Mouse (Mus musculus) adrenal gland, postnatal 4 days (tissue): ENCODE data around the gene Hoxc9. TPM values are rescaled to one million over a fixed set of nuclear protein-coding genes. Genes with fewer than 3 reads are reported as not detected.
A peak's percentile ranks its signal among the peaks of the same experiment; 100 is the strongest.

ENCODE experiments used
- DNase-seq, 2 experiments: peaks; one replicate each; pipeline ENCODE4 v3.0.0; 2021 to 2022; ENCODE audit warnings: low spot score in 2 of 2, mixed read lengths in 2 of 2
- total RNA-seq, 2 experiments: library from RNA; stranded (reverse); gene quantifications; 2 replicates each; pipeline ENCODE4 v1.2.3; 2021

Gene Hoxc9
- total RNA-seq, 2 experiments from 2014 or later: 3.0 to 4.8 TPM

DNA sequence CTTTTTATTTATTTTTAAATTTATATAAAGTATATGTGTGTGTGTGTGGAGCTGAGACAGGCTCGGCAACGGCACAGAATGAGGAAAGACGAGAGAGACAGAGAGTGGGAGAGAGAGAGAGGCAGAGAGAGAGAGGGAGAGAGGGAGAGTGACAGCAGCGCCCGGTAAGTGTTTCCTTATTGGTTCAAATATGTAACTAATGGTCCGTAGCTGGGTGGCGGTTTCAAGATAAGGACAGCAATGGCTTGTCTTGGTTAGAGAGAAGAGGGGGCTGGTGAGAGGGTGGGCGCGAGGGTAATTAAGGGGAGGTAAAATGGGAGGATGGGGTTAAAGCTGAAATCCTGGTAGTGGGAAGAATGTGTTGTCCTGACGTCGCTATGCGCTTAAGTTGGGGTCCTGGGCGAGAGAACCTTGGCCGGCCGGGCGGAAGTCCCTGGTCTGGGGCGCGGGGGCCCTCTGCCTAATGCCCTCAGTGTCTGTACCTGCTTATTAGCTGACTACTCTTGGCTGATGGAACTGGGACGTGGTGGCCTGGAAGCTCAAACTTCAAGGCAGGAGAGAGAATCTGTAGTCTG lies 22.5 kb downstream of the Hoxc9 start:
- no peak for DNase-seq

DNA sequence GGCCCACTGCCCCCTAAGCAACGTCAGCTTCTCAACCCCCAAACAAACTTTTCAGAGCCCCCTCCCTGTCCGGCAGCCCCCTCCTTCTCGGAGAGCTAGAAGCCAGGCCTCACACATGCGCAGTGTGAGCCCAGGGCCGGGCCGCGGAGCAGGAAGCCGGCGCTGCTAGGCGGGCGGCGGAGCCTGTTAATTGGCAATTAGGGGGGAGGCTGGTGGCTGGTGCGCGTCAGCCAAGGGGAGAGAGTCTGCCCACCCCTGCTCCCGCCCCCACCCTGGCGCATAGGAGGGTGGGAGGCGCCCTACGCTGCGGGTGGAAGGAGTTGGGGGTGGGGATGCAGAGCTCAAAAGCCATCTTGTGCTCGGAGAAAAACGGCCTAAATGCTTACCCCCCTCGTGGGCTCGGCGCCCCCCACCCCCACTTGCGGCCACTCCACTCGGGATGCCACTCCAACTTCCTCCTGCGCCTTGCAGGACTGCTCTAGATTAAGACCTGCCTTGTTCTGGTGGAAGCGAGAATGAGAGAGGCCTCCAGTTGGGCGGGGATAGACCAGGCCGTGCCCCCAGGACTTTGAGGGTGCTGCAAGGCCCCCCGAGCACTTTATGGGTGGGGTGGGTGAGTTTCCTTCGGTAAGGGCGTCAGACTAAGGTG lies 23.1 kb downstream of the Hoxc9 start:
- peak; percentile 75 to 78 for DNase-seq

DNA sequence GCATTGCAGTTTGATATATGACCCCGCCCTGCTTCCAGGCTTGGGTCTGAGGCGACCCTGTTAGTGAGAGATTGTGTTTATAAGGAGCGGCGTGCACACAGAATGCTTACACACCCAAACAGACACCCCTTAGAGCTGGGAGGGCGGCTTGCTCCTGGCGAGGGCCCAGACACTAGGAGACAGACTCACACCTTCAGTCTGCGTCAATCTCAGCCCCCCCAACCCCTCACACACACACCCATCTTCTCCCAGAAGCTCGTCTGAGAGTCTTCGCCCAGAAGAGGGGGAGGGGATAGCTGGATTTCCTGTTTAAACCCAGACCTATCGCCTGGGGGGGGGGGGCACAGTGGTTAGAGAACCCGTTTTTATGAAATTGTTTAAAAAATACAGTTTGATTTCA lies 23.7 kb downstream of the Hoxc9 start:
- DNase-seq: no peak

DNA sequence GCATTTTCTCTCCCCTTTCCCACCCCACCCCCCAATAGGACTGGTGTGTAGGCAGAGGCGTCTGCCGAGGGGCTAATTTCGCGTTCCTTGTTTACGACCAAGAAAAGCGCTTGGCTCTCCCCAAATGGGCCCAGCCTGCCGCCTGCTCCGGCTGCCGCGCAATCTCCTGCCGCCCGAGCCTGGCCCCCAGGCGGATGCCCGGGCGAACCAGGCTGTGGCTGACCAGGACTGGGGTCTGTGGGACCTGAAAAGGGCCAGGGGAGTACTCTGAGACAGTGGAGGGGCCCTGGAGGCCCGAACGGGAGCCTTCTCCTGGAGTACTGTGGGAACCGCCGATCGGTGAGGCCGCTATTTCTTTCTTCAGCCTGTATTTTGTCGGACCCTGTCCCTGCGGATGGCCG lies 24.3 kb downstream of the Hoxc9 start:
- no peak for DNase-seq

DNA sequence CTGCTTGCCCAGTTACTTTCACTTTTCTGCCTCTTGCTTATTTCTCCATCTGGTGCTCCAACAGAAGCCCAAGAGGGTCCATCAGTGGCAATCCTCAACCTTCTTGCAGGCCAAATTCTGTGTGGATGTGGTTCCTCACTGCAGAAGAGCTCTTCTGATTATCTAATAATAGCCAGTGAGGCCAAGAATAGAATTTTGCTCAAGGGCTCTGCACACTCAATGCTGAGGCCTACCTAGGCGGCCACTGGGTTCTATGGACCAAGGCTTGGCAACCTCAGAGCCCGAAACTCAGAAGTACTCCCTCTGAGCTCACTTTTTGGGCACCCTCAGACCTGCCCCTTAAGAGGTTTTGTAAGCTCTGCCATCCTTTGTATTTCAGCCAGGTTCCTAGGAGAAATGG lies 25.1 kb downstream of the Hoxc9 start:
- DNase-seq: no peak

DNA sequence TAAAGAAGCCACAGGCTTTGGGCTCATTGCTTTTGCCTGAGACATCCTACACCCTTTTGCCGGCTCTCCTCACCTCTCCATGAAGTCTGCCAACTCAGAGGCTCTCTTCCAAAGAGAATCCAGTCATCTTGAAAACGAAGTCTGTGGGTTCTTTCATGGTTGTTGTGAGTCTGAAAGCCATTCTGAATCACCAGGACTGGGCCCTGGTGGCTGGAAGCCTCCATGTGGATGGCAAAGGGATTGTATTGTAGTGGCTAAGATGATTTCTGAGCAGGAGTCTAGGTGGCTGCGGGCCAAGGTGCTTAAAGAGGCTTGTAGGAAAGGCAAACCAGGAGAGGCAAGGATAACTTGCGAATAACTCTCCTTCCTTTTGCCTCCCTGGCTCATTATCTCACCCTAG lies 25.9 kb downstream of the Hoxc9 start:
- DNase-seq: no peak

DNA sequence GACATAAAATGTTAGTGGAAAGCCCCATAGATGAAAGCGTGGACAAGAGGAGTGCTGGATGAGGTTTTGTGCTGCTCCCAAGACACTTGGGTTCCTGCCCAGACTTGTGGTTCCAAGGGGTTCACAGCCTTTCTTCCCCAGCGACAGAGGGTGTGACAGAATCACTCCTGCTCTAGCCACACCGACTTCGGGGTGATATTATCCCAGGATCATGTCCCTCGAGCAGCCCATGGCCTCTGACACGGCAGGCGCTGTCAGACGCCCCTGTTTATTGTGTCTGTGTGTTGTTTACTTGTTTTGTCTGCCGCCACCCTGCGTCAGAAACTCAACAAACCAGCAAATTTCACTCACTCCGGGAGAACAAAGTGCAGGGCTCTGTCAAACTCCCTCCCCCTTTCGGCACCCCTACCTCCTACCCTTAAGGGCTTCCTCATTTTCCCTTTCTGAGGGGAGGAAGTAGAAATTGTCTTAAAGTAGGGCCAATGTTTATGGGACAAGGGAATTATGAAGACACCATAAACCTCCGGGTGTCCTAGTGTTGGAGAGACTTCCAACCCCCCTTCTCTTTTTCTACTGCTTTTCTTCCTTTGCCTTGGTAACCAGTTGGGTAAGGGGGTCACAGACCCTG lies 26.7 kb downstream of the Hoxc9 start:
- no peak for DNase-seq

DNA sequence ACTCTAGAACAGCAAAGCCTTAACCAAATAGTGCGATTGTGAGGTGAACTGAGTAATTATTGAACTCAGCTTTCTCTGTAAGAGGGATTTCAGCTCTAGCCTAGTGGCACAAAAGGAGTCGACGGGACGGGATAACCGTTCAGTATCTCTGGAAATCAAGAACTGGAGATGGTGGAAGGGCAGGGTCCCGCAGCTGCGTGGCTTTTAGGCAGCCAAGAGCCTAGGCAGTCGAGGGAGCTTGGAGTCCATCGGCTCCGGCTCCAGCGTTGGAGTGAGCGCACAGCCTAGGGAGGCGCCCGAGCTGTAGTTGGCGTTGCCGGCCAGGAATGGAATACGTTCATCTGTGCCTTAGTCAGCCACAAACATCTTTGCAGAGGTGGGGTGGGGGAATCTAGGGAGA lies 29.1 kb downstream of the Hoxc9 start:
- DNase-seq: no peak

DNA sequence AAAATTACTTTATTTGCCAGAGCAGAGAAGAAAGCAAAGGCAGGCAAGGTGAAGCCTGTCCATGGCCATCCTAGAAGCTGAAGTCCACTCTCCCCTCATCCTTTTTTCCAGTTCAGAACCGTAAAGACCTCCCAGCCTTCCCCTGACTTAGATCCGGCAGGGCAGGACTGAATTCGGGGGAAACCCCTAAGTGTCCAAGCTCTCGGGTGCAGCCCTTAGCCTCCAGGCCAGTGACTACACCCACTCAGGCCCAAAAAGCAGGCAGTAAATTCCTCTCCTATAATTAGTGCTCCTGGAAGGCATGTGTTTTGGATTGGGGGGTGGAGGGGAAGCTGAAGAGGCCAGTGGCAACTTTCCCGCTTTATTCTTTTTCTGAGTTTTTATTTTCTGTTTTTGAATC lies 29.6 kb downstream of the Hoxc9 start:
- DNase-seq: no peak

DNA sequence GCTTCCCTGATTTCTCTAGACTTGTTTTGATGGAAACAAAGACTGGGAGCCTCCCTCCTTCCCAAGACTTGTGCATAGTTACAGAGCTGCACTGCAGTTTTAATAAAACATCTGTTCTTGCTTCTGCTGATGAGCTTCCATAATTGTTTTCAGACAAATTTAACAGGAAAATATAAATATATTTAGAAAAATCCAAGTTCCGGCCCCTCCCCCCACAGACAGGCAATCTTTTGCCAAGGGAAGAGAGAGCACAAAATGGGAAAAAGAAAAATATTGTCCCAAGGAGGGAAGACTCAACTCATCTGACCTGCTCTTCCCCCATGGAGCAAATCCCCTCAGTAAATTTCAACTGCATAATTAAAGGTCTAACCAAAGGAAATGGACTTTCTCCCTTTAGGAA lies 30.1 kb downstream of the Hoxc9 start:
- no peak for DNase-seq

DNA sequence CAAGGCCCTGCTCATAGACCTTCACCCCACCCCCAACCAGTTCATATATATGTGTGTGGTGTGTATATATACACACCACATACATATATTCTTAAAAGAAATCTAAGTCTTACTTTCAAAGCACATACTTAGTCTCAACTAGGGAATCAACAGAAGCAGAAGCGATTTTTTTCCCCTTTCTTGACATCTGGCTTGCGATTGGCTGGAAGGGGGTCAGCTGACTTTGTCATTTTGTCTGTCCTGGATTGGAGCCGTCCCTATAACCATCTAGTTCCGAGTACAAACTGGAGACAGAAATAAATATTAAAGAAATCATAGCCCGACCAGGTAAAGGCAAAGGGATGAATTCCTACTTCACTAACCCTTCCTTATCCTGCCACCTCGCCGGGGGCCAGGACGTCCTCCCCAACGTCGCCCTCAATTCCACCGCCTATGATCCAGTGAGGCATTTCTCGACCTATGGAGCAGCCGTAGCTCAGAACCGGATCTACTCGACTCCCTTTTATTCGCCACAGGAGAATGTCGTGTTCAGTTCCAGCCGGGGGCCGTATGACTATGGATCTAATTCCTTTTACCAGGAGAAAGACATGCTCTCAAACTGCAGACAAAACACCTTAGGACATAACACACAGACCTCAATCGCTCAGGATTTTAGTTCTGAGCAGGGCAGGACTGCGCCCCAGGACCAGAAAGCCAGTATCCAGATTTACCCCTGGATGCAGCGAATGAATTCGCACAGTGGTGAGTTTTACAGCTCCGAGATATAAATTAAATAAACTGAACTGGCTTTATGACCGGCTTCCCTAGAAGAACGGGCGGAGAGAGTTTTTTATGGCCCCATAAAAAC lies 33.2 kb downstream of the Hoxc9 start:
- DNase-seq: no peak

DNA sequence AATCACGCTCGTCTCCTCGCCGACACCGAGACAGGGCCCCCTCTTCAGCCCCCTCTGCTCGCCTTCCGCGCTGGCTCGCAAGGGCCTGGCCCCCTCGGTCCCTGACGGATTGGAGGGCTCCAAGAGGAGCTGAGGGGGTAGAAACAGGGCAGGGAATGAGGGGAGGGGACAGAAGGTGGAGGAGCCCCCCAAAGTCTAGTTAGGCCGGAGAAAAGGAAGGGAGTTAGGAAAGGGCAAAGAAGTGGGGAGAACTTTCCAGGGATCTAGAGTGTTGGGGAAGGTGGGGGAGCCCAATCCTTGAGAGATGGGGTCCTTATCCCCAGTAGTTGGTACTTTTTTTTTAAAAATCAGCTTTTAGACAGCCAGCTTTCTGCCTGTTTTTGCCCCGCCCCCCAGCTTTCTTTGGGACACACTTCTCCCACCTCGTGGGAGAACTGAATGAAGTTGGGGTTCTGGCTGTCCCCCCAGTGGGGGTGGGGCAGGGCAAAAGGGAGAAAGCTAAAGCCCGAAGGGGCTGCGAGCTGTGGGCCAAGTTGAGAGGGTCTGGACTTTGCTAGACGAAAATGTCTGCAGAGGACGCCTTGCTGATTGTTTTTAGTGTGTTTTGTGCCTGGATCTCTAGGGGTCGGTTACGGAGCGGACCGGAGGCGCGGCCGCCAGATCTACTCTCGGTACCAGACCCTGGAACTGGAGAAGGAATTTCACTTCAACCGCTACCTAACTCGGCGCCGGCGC lies 34.0 kb downstream of the Hoxc9 start:
- no peak for DNase-seq

DNA sequence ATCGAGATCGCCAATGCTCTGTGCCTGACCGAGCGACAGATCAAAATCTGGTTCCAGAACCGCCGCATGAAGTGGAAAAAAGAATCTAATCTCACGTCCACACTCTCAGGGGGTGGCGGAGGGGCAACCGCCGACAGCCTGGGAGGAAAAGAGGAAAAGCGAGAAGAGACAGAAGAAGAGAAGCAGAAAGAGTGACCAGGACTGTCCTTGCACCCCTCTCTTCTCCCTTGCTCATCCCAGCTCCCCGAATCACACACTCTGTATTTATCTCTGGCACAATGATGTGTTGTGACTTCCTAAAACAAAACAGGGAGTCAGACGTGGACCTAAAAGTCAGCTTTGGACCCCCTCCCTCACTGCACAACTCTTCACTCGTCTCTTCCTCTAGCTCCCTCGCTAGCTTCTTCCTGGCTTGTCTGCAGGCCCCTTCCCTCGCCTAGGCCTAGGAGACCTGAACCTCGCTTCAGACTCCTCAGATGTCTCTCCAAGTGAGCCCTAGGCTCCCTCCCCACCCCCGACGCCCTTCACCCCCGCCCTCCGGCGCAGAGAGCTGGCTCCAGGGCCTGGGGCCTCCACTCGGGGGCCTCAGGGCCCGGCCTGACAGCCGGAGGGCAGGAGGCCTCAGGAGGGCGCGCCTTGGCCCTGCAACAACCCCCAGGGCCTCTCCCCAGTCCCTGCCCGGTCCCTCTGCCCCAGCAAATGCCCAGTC lies 34.8 kb downstream of the Hoxc9 start:
- no peak for DNase-seq

DNA sequence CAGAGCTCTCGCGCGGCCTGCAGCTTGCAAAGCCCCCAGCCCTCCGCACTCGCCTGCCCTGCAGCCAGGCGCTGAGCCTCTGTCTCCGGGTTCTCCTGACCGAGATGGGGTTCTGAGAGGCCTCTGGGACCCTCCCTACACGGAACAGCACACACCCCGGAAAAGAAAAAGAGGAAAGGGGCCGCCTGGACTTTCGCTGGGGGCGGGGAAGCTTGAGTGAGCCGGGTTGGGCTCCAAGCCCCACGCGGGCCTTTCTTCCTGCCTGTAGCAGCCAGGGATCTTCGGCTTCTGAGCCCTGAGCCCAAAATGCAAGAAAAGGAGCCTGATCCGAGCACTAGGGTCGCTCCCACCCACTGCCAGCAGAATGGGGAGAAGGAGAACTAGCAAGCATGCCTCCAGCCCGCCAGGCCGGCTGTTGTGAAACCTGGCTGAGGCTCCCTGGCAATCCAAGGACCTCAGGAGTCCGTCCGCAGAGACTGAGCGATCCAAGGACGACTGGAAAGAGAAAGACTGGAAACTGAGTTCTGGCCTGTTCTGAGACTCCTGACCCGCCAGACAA lies 35.8 kb downstream of the Hoxc9 start:
- no peak for DNase-seq

DNA sequence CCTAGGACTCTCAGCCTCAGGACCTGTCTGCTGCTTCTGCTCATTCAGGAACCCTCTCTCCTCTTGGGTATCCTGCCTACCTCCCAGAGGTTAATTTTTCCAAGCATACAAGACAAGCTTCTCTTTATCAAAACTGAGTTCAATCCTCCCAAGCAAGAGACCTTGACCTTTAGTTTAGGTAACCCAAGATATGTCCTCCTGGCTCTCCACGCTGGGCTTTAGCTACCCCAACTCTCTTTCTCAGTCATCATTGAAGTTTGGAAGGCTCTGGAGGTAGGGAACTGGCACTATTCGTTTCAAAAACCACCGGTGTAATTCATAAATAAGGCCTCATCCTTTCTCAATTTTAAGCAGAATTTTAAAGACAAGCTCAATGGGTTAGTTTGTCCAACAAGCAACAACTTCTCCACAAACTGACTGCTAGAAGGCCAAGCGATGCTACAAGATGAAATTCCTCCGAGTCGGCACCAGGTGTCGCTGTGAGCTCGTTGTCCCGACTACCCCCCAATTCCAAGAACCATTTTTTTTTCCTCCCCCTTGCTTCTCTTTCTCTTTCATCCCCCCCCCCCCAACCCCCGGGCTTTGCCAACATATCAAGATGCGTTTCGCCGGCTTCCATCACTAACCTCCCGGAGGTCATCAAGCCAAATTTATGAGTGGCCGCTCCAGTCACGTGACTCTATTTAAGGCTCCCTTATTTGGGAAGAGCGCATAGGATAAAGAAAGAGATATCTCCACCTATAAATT lies 37.2 kb downstream of the Hoxc9 start:
- no peak for DNase-seq

DNA sequence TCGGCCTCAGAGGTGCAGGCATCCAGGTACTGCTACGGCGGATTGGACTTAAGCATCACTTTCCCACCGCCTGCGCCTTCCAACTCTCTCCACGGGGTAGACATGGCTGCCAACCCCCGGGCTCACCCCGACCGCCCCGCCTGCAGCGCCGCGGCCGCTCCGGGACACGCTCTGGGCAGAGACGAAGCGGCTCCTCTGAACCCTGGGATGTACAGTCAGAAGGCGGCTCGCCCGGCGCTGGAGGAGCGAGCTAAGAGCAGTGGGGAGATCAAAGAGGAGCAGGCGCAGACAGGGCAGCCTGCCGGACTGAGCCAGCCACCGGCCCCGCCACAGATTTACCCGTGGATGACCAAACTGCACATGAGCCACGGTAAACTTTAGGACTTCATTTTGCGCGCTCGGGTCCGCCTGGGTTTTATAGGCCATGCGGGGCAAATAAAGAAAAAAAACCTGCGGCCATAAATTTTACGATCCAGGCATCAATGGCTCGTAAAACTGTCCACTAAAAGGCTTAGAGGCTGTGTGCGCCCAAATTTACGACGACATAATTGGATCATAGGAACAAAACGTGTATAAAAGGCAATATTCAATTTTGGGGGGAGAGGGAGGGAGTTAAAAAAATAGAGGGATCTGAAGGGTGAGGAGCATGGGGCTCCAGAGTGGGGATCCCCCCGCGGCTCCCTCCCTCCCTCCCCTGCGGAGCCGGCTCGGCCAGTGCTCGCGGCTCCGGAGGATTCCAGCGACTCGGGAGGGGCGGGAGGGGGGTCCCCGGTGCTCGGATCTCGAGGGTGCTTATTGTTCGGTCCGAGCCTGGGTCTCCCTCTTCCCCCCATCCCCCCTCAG lies 38.1 kb downstream of the Hoxc9 start:
- DNase-seq: no peak

DNA sequence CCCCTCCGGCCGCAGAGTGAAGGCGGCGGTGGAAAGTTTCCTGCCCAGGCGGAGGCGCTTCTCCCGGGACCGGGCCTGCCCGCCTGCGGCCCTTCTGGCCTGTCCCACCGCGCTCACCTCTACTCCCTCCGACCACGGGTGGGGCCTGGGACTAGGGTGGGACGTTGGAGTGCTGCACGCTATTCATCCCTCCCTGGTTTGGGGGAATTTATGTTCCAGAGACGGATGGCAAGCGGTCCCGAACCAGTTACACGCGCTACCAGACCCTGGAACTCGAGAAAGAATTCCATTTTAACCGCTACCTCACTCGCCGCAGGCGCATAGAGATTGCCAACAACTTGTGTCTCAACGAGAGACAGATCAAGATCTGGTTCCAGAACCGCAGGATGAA lies 38.8 kb downstream of the Hoxc9 start:
- DNase-seq: no peak

DNA sequence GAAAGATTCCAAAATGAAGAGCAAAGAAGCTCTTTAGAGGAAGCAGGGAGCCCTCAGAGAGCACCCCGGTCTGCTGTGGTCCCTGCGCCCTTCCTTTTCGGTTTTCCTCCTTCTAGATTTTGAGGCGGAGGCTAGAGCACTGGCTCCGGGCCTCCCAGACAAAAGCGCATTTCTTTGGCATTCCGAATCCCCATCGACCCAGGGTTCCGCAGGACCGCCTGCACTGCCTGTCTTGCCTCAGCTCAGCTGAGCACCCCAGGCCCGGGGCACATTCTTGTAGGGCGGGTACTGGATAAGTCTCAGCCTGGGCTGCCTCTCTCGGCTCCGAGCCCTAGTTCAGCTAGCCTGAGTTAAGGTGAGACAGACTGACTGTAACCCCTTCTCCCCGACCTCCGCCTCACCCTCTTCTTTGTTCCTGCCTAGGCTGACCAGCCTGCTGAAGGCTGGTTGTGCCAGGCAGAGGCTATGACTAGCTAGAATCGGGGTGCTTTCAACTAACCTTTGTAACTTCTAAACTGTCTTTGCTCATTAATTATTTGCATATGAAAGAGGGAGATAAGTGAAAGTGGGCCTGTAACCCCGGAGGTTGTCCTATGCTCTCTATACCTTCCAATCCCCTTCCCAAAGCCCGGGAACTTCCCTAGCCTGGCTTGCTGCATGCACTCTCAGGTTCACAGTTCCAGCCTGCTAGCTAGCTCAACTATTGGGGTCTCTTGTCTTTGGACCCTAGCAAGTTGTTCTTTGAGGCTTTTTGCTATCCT lies 39.3 kb downstream of the Hoxc9 start:
- no peak for DNase-seq
